Mouse (Mus musculus) MEL (cell line): ENCODE data around the gene Ppp1cc.

ENCODE experiments used
- CHD2 ChIP-seq: IDR thresholded peaks from 2 replicates; pipeline ENCODE4 v1.6.1; 2011; ENCODE audit warnings: low read length, improper control_type of control experiment
- E2F4 ChIP-seq: IDR thresholded peaks from 2 replicates; pipeline ENCODE4 v1.6.1; 2011; ENCODE audit warnings: low read depth, low read length, improper control_type of control experiment, borderline replicate concordance
- EP300 ChIP-seq, 2 experiments: IDR thresholded peaks; 2 replicates each; pipeline ENCODE4 v1.6.1; 2011; ENCODE audit warnings: improper control_type of control experiment in 2 of 2, low read length in 2 of 2, low read depth in 1 of 2, mild to moderate bottlenecking in 1 of 2
- GABPA ChIP-seq: IDR thresholded peaks from 2 replicates; pipeline ENCODE4 v1.6.1; 2012; ENCODE audit warnings: low read depth, mild to moderate bottlenecking, inconsistent platforms, low read length, improper control_type of control experiment, moderate library complexity
- GATA1 ChIP-seq: IDR thresholded peaks from 2 replicates; pipeline ENCODE4 v1.6.1; 2011; ENCODE audit warnings: low read depth, low read length, improper control_type of control experiment
- MAFK ChIP-seq: IDR thresholded peaks from 2 replicates; pipeline ENCODE4 v1.6.1; 2011; ENCODE audit warnings: low read depth, mild to moderate bottlenecking, low read length, improper control_type of control experiment, borderline replicate concordance
- MAX ChIP-seq: IDR thresholded peaks from 2 replicates; pipeline ENCODE4 v1.6.1; 2011; ENCODE audit warnings: low read length, improper control_type of control experiment
- MXI1 ChIP-seq: IDR thresholded peaks from 2 replicates; pipeline ENCODE4 v1.6.1; 2011; ENCODE audit warnings: mild to moderate bottlenecking, low read depth, low read length, improper control_type of control experiment
- POLR2A ChIP-seq, 2 experiments: IDR thresholded peaks; 2 replicates each; pipeline ENCODE4 v1.6.1; 2011 to 2012; ENCODE audit warnings: low read length in 2 of 2, mild to moderate bottlenecking in 2 of 2, control low read depth in 1 of 2, improper control_type of control experiment in 1 of 2, low read depth in 1 of 2, moderate library complexity in 1 of 2; ENCODE audit not compliant: control insufficient read depth in 1 of 2, insufficient read depth in 1 of 2, poor library complexity in 1 of 2
- ZNF384 ChIP-seq: IDR thresholded peaks from 2 replicates; pipeline ENCODE4 v1.6.1; 2012; ENCODE audit warnings: low read depth, mild to moderate bottlenecking, inconsistent platforms, low read length, improper control_type of control experiment

- TF ChIP-seq MAX (no peak), MAFK (no peak), MXI1 (no peak), ZNF384 (no peak), GATA1 (no peak), POLR2A (IDR thresholded peaks at IDR 0.05; ENCODE audit: control insufficient read depth in 1 of 2, insufficient read depth in 1 of 2, low read depth in 1 of 2, low read length in 2 of 2, poor library complexity in 1 of 2) (no peak), E2F4 (no peak), CHD2 (no peak), GABPA (no peak), EP300 (IDR thresholded peaks at IDR 0.05; ENCODE audit: low read depth in 1 of 2, low read length in 2 of 2) (no peak)
Observed at GRCm38 (mm10) chr5:122190465-122190864, 32.4 kb downstream of the Ppp1cc start.
